Comparison of ENCODE assay signal across 8 mouse cellular contexts in genomic region chr17:70848511-70849398, GRCm38 (mm10). TPM values are rescaled to one million over a fixed set of nuclear protein-coding genes. Genes with fewer than 3 reads are reported as not detected.
DNase-seq lines count a peak whose midpoint lies in the region; ATAC-seq and TF ChIP-seq lines count a peak whose summit lies in the region.

No protein-coding gene starts in this region.

- peaks cover 71% of the 10 kb centered on the region for H3K4me1 ChIP-seq in forebrain, embryonic 13.5 days
- peaks cover 34% of the 10 kb centered on the region for H3K4me1 ChIP-seq in hindbrain, embryonic 12.5 days
- peaks cover 18% of the 10 kb centered on the region for H3K4me1 ChIP-seq in liver, adult 2 months (ENCODE audit: control insufficient read depth, insufficient read depth, low read length)

- TF ChIP-seq CTCF in liver, adult 2 months (IDR thresholded peaks at IDR 0.05; ENCODE audit: low read depth, low read length): no peak

- peaks cover 22% of the 10 kb centered on the region for H3K27me3 ChIP-seq in forebrain, embryonic 13.5 days
- peaks cover 4% of the 10 kb centered on the region; the same call in 1 of the 2 replicates for H3K27me3 ChIP-seq in hindbrain, embryonic 12.5 days
- H3K27me3 ChIP-seq in liver, adult 2 months (ENCODE audit: control insufficient read depth, insufficient read depth, low read length): no peaks in the 10 kb centered on the region
- no peaks in the 10 kb centered on the region for H3K27me3 ChIP-seq in myocyte (ENCODE audit: control insufficient read depth, insufficient read depth, insufficient read length)

- ATAC-seq in forebrain, embryonic 13.5 days: 0 out of 2 replicates have a peak, but pooled peaks have one; percentile 1
- peak; percentile 1; the same call in 1 of the 2 replicates for ATAC-seq in hindbrain, embryonic 12.5 days (ENCODE audit: low FRiP score)

- peak overlapping the region; percentile 81 for H3K9ac ChIP-seq in forebrain, embryonic 13.5 days
- H3K9ac ChIP-seq in hindbrain, embryonic 12.5 days: peak overlapping the region; percentile 74
- peak overlapping the region; percentile 80 for H3K9ac ChIP-seq in liver, adult 2 months (ENCODE audit: low read depth, low read length)

- H3K79me2 ChIP-seq in liver, adult 2 months (ENCODE audit: control insufficient read depth, insufficient read depth, low read length): peaks cover 5% of the 10 kb centered on the region; the same call in 1 of the 2 replicates
- H3K79me2 ChIP-seq in myocyte (ENCODE audit: control insufficient read depth, insufficient read depth): peaks cover 74% of the 10 kb centered on the region

- 0 out of 2 replicates have a peak, but pooled peaks cover 3% of the 10 kb centered on the region for H3K36me3 ChIP-seq in forebrain, embryonic 13.5 days (ENCODE audit: poor library complexity, severe bottlenecking)
- peaks cover 14% of the 10 kb centered on the region; the same call in 1 of the 2 replicates for H3K36me3 ChIP-seq in hindbrain, embryonic 12.5 days
- H3K36me3 ChIP-seq in liver, adult 2 months (ENCODE audit: control insufficient read depth, insufficient read depth, low read length): peaks cover 6% of the 10 kb centered on the region
- peaks cover 27% of the 10 kb centered on the region for H3K36me3 ChIP-seq in myocyte (ENCODE audit: control insufficient read depth, insufficient read depth)

- peak overlapping the region; percentile 98 for H3K4me2 ChIP-seq in forebrain, embryonic 13.5 days
- peak overlapping the region; percentile 93 for H3K4me2 ChIP-seq in hindbrain, embryonic 12.5 days (replicated peaks)
- peak overlapping the region; percentile 82 for H3K4me2 ChIP-seq in myocyte (ENCODE audit: low read depth)

- TF ChIP-seq POLR2A in liver, adult 2 months (IDR thresholded peaks at IDR 0.05; ENCODE audit: extremely low read depth, insufficient read depth, low read length): 0 out of 2 replicates have a peak, but pooled peaks have one; percentile 16
- TF ChIP-seq POLR2A in myocyte (IDR thresholded peaks at IDR 0.05; ENCODE audit: insufficient read length, low read depth): peak; percentile 56

- H3K4me3 ChIP-seq in forebrain, embryonic 13.5 days: peak overlapping the region; percentile 69
- peak overlapping the region; percentile 71 for H3K4me3 ChIP-seq in hindbrain, embryonic 12.5 days
- H3K4me3 ChIP-seq in liver, adult 2 months (ENCODE audit: insufficient read depth, low read depth, low read length): peak overlapping the region; percentile 65
- H3K4me3 ChIP-seq in myocyte: peak overlapping the region; percentile 98

- DNase-seq in 3T3-L1 (ENCODE audit: low read depth, low spot score): peak; percentile 88
- peak; percentile 93 for DNase-seq in ZHBTc4 (ENCODE audit: low read depth, low spot score)
- peak; percentile 48 for DNase-seq in liver, adult 2 months (ENCODE audit: extremely low read depth, low read depth, low spot score)
- peak; percentile 46 to 51 for DNase-seq in thymus, postnatal 10 days (ENCODE audit: low spot score in 2 of 2)
- no peak for DNase-seq in frontal cortex, adult 2 months (ENCODE audit: extremely low spot score in 1 of 2, low spot score in 1 of 2)

- WGBS in forebrain, embryonic 13.5 days: under 1% methylated on average over 23 of the region's 23 CpGs
- under 1% methylated on average over 23 of the region's 23 CpGs for WGBS in hindbrain, embryonic 12.5 days
- WGBS in liver, adult 2 months: 1% methylated on average over 23 of the region's 23 CpGs

- H3K9me3 ChIP-seq in forebrain, embryonic 13.5 days (replicated peaks): no peaks in the 10 kb centered on the region
- no peaks in the 10 kb centered on the region for H3K9me3 ChIP-seq in hindbrain, embryonic 12.5 days (replicated peaks)

- peak overlapping the region; percentile 72 for H3ac ChIP-seq in myocyte (ENCODE audit: control insufficient read depth, insufficient read length)

- peak overlapping the region; percentile 89 for H3K27ac ChIP-seq in forebrain, embryonic 13.5 days
- peak overlapping the region; percentile 93 for H3K27ac ChIP-seq in hindbrain, embryonic 12.5 days
- H3K27ac ChIP-seq in liver, adult 2 months (replicated peaks; ENCODE audit: insufficient read depth, low read depth, low read length): peak overlapping the region; percentile 86

TF ChIP-seq in myocyte, 11 proteins besides CTCF, POLR2A, EP300 and RAD21:
- peak; percentile 80 for TF ChIP-seq SRF (IDR thresholded peaks at IDR 0.05; ENCODE audit: control insufficient read depth, insufficient read length, low read depth)
- peak; percentile 72 for TF ChIP-seq POLR2AphosphoS2 (IDR thresholded peaks at IDR 0.05; ENCODE audit: insufficient read length, low read depth)
- TF ChIP-seq CEBPB (IDR thresholded peaks at IDR 0.05; ENCODE audit: insufficient read depth, poor library complexity, severe bottlenecking): no peak

RNA-seq across cellular contexts. Expression of gene Tgif1, which starts 4.6 kb away (rescaled TPM):
- polyA plus RNA-seq in forebrain, embryonic 13.5 days (2015; fragmentation: Nextera tagmentation; extraction: Ambion mirVana): 24.0 and 33.0 TPM in 2 replicates
- 66.8 and 68.7 TPM in 2 replicates for polyA plus RNA-seq in hindbrain, embryonic 12.5 days (2016; fragmentation: Nextera tagmentation; extraction: Ambion mirVana)
- 10.6 and 16.2 TPM in 2 replicates for total RNA-seq in liver, adult 2 months (2014; rRNA removed)
- 14.5 and 17.0 TPM in 2 replicates for polyA plus RNA-seq in liver, adult 2 months (2012; rRNA removed)
- 75.2 TPM for polyA plus RNA-seq in myocyte (2012; fragmentation: generic; extraction: Trizol)
- 2.9 and 3.8 TPM in 2 replicates for polyA plus RNA-seq in frontal cortex, adult 2 months (2012; rRNA removed)

Comparison
In these comparisons a context has a peak if more than half of its experiments do, and no peak if none do; other contexts are left out.
1. DNase-seq: peak in 3T3-L1 (single experiment), ZHBTc4 (single experiment), liver, adult 2 months (single experiment) and thymus, postnatal 10 days (2 of 2); none in frontal cortex, adult 2 months (0 of 2).
2. Peak in every context shown above with its lines, with median percentiles within 50 percentile points of each other: H3K27ac ChIP-seq, H3K4me2 ChIP-seq, H3K4me3 ChIP-seq and H3K9ac ChIP-seq.